Mouse (Mus musculus) layer of hippocampus, adult 11-12 months (tissue): ENCODE measurements around the gene Ralgapa2.

Source experiments
- DNase-seq: peaks from one replicate; pipeline ENCODE4 v3.0.0; 2022; ENCODE audit warnings: low spot score

Gene Ralgapa2

GRCm38 (mm10) chr2:146511911-146512580 lies at the start of gene Ralgapa2:
TSS of gene Ralgapa2 (minus strand) at chr2:146512344.
- DNase-seq = peak; percentile 100

- DNase-seq = no peak
Measured at GRCm38 (mm10) chr2:146561505-146561904, 49.4 kb upstream of the Ralgapa2 start.

- DNase-seq = no peak
Measured at GRCm38 (mm10) chr2:146560633-146561043, 48.5 kb upstream of the Ralgapa2 start.

GRCm38 (mm10) chr2:146556148-146556547 lies 44.0 kb upstream of the Ralgapa2 start:
- no peak for DNase-seq

- DNase-seq = no peak
Measured at GRCm38 (mm10) chr2:146555351-146555750, 43.2 kb upstream of the Ralgapa2 start.

GRCm38 (mm10) chr2:146553701-146554100 lies 41.6 kb upstream of the Ralgapa2 start:
- no peak for DNase-seq

- DNase-seq = no peak
Measured at GRCm38 (mm10) chr2:146551818-146552217, 39.7 kb upstream of the Ralgapa2 start.

GRCm38 (mm10) chr2:146549111-146549776 lies 37.1 kb upstream of the Ralgapa2 start:
- DNase-seq = peak; percentile 21

GRCm38 (mm10) chr2:146544155-146544814 lies 32.1 kb upstream of the Ralgapa2 start:
- no peak for DNase-seq

- DNase-seq = no peak
Measured at GRCm38 (mm10) chr2:146533118-146533949, 21.2 kb upstream of the Ralgapa2 start.

GRCm38 (mm10) chr2:146532493-146532892 lies 20.3 kb upstream of the Ralgapa2 start:
- no peak for DNase-seq

- DNase-seq = no peak
Measured at GRCm38 (mm10) chr2:146525483-146525882, 13.3 kb upstream of the Ralgapa2 start.

GRCm38 (mm10) chr2:146524685-146525415 lies 12.7 kb upstream of the Ralgapa2 start:
- DNase-seq = no peak

- no peak for DNase-seq
Measured at GRCm38 (mm10) chr2:146516894-146517293, 4.8 kb upstream of the Ralgapa2 start.

- no peak for DNase-seq
Measured at GRCm38 (mm10) chr2:146515081-146515480, 2.9 kb upstream of the Ralgapa2 start.

GRCm38 (mm10) chr2:146512581-146512920 lies 407 bp upstream of the Ralgapa2 start:
- no peak for DNase-seq

- DNase-seq = peak; percentile 22
Measured at GRCm38 (mm10) chr2:146511401-146511865, 711 bp downstream of the Ralgapa2 start.

- DNase-seq = no peak
Measured at GRCm38 (mm10) chr2:146510780-146511179, 1.4 kb downstream of the Ralgapa2 start.

- DNase-seq = peak; percentile 79
Measured at GRCm38 (mm10) chr2:146502578-146503311, 9.4 kb downstream of the Ralgapa2 start.

GRCm38 (mm10) chr2:146500067-146500466 lies 12.1 kb downstream of the Ralgapa2 start:
- no peak for DNase-seq

GRCm38 (mm10) chr2:146499111-146499510 lies 13.0 kb downstream of the Ralgapa2 start:
- DNase-seq = no peak
